Mouse (Mus musculus): ENCODE data around the gene Slit2.

DNA sequence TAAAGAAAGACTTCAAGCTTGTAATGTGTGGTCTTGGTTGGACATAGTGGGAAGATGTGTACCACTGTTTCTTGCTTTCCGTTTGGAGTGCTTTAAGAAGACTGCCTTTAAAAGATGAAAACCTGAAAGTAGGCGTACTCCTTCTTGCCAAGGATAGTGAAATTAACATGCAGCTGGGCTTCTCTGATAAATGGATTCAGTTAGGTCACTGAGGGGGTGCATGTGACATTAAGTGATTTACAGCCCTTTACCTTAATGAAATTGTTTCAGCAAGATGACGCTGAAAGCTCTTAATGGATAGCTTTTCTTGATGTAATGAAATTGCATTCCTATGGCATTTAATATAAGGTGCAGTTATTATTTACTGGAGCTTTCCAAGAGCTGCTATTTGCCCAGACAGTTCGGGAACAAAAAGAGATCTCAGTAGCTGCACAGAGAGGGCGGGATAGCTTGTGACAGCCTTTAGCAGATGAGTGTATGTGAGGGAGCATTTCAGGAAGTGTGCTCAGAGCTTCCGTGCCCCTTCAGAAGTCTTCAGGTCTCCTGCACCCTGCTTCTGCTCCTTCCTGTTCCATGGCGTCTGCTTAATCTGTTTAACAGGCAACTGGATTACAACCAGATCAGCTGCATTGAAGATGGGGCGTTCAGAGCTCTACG lies 198.8 kb downstream of the Slit2 start:
- TF ChIP-seq CTCF (IDR thresholded peaks at IDR 0.05; ENCODE audit: low read depth, low read length) (no peak), POLR2A (IDR thresholded peaks at IDR 0.05; ENCODE audit: extremely low read depth, insufficient read depth, low read length) (no peak)
